Mouse (Mus musculus) layer of hippocampus, adult 2 months (tissue): ENCODE results near the gene Tmem189. TPM values are rescaled to one million over a fixed set of nuclear protein-coding genes. Genes with fewer than 3 reads are reported as not detected.

Experiments used
- DNase-seq, 2 experiments: peaks; one replicate each; pipeline ENCODE4 v3.0.0; 2022; ENCODE audit warnings: low spot score in 2 of 2
- H3K27ac ChIP-seq: fragments of 200-600 bp; 2 replicates; pipeline ENCODE4 v1.8.1; 2022
- H3K4me3 ChIP-seq: fragments of 200-600 bp; 2 replicates; pipeline ENCODE4 v1.8.1; 2022; ENCODE audit warnings: mild to moderate bottlenecking
- CTCF ChIP-seq: fragments of 200-600 bp; conservative IDR thresholded peaks from 2 replicates; pipeline ENCODE4 v1.8.1; 2022; ENCODE audit warnings: antibody characterized with exemption, mild to moderate bottlenecking, moderate library complexity
- total RNA-seq, 2 experiments: library from RNA; stranded (reverse); gene quantifications; 2 replicates each; pipeline ENCODE4 v1.2.3; 2021

Gene Tmem189
- total RNA-seq, 2 experiments from 2014 or later: 43.6 to 46.9 TPM

DNA sequence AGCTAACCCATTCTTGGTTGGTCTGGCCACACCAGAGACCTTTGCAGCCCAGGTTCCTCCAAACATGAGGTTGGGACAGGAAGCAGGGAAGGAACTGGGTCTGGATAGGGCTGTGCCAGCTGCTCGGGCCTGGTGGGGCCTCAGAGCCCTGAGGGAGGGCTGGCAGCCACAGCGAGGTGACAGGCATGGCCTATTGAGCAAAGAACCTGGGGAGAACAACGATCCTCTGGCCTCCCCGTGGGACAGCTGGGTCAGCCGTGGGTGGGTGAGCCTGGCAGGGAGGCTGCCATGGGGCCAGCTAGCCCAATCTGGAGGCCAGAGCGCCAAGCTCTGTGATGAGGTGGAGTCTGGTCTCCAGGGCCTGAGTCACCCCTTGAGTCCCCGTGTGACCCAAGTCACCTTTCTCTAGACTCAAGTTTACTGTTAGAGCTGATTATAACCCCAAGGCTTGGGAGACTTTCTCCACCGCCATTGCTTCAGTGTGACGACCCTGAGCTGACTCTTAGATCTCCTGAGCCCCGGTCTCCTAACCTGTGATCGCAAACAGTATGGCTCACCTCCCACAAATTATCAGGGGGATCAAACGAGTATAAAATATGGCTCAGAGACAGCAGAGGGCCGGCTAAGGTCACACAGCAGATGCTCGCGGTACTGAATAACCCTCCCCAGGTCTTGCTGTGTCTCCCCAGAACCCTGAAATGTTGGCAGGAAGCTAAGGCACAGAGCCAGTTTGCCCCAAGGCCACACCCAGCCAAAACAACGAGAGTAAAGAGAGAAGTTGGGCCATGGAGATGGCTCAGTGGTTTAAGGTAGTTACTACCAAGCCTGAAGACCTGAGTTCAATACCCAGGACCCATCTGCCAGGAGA lies 3.0 kb downstream of the Tmem189 start:
- Histone ChIP-seq H3K4me3 (no peak overlapping the region), H3K27ac (peak overlapping the region; percentile 72; the same call in 1 of the 2 replicates)
- TF ChIP-seq CTCF: no peak
- DNase-seq: no peak

DNA sequence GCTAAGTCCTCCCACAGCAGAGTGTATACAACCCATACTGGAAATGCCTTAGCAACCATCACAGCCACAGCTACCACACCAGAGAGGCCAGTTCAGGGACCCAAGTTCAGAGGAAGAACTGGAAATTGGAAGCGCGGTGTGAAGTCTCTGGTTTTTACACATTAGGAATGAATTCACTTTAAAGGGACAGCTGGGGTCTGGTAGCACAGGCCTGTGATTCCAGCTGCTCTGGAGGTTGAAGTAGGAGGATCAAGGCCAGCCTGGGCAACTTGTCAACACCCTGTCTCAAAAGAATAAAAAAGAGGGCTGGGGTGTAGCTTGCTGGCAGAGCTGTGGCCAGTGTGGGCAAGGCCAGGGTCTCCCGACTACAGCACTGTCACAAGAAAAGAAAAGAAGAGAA lies 3.8 kb downstream of the Tmem189 start:
- no peak overlapping the region for H3K4me3 ChIP-seq
- DNase-seq: no peak
- TF ChIP-seq CTCF: no peak
- peak overlapping the region; percentile 72 for H3K27ac ChIP-seq

DNA sequence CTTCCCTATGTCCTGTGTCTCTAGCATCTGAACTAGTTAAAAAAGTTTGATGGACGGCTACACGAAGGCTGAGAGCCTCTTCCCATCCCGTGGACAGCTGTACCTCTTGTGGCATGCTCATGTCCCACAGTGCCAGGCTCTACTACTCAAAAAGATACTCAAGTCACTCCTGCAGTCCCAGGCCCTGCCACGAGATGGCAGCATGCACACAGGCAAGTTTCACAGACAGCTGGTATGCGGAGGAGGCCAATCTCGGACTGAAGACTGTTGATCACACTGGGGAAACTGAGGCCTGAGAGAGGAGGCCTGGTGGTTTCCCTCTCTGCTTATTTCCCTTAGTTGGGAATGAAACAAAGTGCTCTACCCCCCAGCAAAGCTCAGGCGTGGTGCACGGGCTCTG lies 4.5 kb downstream of the Tmem189 start:
- peak; percentile 93 to 100 for DNase-seq
- peak; percentile 97 for TF ChIP-seq CTCF
- Histone ChIP-seq H3K27ac (peak overlapping the region; percentile 72), H3K4me3 (no peak overlapping the region)

DNA sequence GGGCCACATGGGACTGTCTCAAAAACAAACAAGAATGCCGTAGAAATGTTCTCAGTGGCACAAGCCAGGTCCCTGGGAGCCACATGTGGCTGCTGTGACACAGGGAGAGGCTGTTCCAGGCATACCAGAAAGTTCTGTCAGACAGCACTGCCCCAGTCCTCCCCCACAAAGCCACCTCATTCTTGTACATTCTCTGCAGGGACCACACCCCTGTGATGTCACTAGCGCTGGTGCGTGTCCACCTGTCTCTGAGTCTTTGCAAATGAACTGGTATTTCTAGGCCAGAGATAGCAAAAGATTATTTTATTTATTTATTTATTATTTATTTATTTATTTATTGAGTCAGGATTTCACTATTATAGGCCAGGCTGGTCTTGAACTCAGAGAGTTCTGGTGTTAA lies 5.9 kb downstream of the Tmem189 start:
- no peak for TF ChIP-seq CTCF
- H3K27ac ChIP-seq: no peak overlapping the region
- H3K4me3 ChIP-seq: no peak overlapping the region
- no peak for DNase-seq

DNA sequence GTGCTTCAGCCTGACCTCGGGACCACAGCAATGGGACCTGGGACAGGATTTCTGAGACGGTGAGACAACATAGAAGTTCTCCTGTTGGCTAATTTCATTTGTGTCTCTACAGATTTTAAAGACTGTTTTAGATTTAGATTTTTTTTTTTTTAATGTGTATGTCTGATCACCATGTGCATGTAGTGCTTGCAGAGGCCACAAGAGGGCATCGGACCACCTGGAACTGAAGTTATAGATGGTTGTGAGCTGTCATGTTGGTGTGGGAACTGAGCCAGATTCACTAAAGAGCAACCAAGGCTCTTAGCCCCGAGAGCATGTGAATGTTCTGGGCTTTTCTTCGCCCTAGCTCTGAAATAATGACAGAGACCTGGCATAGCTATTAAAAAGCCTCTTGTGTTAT lies 9.0 kb downstream of the Tmem189 start:
- Histone ChIP-seq H3K4me3 (no peak overlapping the region), H3K27ac (no peak overlapping the region)
- TF ChIP-seq CTCF: peak; percentile 77
- no peak for DNase-seq

DNA sequence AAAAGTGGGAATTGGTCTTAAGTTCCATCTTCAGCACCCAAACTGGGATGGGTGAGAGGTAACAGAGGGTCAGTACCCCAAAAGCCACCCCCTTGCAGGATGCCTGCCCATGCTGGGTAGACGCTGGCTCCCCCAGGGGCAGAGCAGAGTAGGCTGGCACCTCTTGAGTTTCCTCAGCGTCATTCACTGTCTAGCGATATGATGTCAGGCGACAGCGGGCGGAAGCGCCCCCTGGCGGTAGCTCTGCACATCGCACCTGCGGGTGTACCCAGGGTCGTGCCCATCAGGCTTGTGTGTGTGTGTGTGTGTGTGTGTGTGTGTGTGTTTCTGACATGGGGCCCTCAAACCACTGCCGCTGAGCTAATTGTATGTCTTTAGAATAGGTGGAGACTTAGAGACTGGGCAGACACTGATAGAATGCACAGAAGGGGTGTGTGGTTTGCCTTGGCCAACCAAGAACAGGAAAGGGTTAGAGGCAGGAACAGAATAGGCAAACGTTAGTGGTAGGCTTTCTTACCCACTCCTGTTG lies 9.7 kb downstream of the Tmem189 start:
- DNase-seq: peak; percentile 66 to 89
- H3K27ac ChIP-seq: no peak overlapping the region
- TF ChIP-seq CTCF: peak; percentile 89
- no peak overlapping the region for H3K4me3 ChIP-seq

DNA sequence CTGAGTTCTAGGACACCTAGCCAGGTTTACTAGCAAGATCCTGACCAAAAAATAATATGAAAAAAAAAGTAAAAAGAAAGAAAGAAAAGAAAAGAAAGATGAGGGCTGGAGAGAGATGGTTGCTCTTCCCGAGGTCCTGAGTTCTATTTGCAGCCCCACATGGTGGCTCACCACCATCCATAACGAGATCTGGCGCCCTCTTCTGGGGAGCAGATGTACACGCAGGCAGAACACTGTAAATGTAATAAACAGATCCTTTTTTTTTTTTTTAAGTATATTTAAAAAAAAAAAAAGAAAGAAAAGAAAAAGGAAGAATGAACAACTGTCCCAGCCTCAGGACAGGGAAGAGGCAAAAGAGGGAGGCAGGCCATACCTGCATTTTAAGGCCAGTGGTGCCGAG lies 11.0 kb downstream of the Tmem189 start:
- DNase-seq: no peak
- H3K27ac ChIP-seq: no peak overlapping the region
- TF ChIP-seq CTCF: peak; percentile 69

DNA sequence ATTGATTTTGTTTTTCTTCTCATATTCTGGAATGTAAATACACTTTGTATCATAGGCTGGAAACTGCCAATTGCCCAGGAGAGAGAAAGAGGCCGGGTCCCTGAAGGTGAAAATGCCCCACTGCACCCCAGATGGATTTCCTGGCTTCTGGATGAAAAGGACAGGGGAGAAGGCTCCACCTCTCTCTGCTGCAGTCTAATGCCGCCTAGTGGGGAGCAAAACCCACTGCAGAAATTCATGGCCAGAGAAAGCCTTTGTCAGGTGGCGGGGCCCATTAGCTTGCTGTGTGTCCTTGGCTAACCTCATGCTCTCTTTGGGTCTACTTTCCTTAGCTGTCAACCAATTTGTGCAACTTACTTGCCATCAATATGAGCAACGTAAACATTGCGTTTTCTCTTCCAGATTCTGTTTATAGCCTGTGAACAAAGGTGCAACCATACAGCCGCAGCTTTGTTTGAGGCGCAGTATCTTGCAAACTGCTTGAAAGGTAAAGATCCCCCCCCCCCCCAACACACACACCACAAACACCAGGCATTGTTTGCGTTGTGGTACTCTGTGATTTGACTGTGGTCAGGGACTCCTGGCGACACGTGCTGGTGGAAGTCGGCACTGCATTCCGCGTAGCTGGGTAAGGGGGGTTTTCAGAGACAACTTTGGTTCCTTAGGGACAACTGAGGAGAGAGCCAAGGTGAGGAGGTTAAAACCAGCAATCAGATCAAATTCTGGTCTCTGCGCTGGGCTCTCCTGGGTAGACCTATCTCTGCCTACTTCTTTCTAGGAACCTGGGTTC lies 14.3 kb downstream of the Tmem189 start:
- H3K27ac ChIP-seq: no peak overlapping the region
- peak; percentile 80 for TF ChIP-seq CTCF
- no peak overlapping the region for H3K4me3 ChIP-seq
- DNase-seq: no peak

More for the DNA sequence above, 11.0 kb downstream of the Tmem189 start:
- no peak overlapping the region for H3K4me3 ChIP-seq

DNA sequence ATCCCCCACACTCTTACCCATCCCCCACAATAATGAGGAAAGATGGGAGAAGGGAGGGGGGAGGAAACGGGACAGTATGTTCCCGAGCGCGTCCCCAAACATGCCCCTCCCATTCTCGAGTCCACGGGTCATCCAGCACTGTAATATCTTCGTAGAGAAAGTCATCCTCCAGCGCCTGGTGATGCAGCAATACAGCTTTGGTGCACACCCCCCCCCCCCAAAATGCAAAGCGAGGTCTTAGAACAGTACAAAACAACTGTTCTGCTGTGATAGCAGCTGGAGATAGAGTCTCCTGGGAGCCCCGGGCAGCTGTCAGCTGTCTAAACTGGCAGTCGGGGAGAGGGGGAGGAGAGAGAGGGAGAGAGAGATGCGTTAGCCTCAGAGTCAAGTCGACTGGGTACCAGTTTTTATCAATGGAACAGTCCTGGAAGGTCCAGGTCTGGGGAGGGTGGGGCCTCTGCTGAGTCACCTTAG lies 17.4 kb downstream of the Tmem189 start:
- no peak overlapping the region for H3K27ac ChIP-seq
- no peak for DNase-seq
- TF ChIP-seq CTCF: no peak
- H3K4me3 ChIP-seq: no peak overlapping the region

DNA sequence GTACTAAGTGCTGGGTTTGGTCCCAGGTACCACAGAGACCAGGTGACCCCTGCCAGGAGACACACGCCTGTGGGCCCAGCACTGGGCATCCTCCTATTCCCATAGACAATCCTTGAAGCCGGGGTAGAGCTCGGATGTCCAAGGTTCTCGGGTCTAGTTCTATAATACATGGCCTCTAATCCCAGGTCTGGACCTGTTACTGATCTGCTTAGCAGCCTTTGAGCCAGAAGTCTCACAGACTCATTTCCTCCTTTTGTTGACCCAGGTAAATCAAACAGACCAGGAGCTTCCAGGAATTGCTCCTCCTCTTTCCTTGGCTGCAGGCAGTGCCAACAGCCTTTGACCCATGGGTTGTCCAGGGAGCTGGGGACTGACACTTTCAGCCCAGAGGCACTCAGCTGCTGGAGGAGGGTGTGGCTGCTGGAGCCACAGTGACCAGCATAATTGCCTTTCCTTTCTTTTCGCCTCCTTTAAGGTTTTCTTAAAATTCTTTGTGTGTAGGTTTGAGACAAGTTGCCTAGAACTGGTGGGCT lies 18.5 kb downstream of the Tmem189 start:
- no peak overlapping the region for H3K4me3 ChIP-seq
- no peak overlapping the region for H3K27ac ChIP-seq
- DNase-seq: no peak
- no peak for TF ChIP-seq CTCF

DNA sequence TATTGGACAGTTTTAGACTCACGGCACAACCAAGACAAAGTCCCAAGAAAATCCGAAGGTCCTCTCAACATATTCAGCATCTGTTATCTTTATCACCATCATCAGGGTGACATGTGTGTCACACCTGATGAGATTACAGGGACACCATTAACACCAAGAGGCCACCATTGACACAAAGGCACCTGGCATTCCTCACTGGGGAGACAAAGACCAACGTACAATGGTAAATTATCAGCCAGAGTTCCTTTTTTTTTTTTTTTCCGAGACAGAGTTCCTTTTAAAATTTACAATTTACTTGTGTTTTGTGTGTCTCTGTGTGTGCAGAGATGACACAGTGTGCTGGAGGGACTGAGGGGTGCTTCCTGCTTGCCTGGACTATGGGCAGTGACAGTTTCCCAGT lies 20.2 kb downstream of the Tmem189 start:
- Histone ChIP-seq H3K4me3 (no peak overlapping the region), H3K27ac (no peak overlapping the region)
- no peak for TF ChIP-seq CTCF
- DNase-seq: no peak

DNA sequence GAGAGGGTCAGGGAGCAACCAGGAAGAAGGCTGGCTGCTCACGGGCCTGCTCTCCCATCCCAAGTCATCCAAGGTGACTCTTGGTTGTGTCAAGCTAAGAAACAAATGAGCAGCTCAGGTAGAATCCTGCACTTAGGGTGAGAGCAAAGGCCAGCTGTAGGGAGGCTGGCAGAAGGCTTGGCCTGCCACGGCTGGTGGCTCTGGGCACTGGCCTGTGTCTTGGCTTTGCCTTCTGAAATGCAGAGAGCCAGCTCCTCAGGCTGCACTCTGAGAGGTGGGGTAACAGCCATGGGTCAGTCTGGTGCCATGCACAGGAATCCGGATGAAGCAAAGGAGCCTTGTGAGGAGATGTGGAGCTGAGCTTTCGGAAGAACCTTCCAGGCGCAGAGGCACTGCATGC lies 21.2 kb downstream of the Tmem189 start:
- no peak for TF ChIP-seq CTCF
- Histone ChIP-seq H3K4me3 (no peak overlapping the region), H3K27ac (no peak overlapping the region)
- no peak for DNase-seq
